Mouse (Mus musculus): ENCODE measurements at regions not wholly inside any gene's neighbourhood (a gene's known extent, or its start where the extent isn't known, plus 50 kb on each side); places are given as distances from the start of the nearest gene placed in this dataset.

GRCm38 (mm10) chr17:4706421-4706820, 287.7 kb upstream of the Arid1b start:
- Histone ChIP-seq H3K4me1 (replicated peaks) (no peaks in the 10 kb centered on the region), H3K9me3 (replicated peaks) (no peaks in the 10 kb centered on the region), H3K27me3 (replicated peaks) (no peaks in the 10 kb centered on the region), H3K9ac (no peak overlapping the region), H3K4me2 (no peak overlapping the region), H3K4me3 (no peak overlapping the region), H3K27ac (ENCODE audit: poor library complexity, severe bottlenecking) (no peak overlapping the region), H3K36me3 (no peaks in the 10 kb centered on the region)
- WGBS = 49% methylated on average over 1 of the region's 1 CpGs
- no peak for ATAC-seq (ENCODE audit: insufficient number of reproducible peaks, low FRiP score)

DNA sequence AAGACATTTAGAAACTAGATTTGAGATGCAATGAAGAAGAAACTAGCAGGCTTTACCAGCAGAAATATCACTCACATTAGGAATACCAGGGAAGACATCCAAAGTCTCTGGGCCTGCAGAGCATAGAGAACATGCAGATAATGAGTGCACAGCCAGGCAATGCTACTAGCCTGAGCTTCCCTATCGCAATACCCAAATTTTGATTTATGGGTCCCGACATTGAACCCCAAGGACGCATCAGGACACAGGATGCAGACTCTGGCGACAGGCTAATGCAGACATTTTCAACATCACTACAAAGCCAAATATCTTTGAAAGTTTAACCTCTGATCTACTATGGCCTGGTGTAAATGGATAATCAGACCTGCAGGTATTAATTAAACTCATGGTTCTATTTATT, 273.1 kb upstream of the Arid1b start:
- no peaks in the 10 kb centered on the region for H3K36me3 ChIP-seq
- H3K27me3 ChIP-seq (replicated peaks) = no peaks in the 10 kb centered on the region
- peaks cover 3% of the 10 kb centered on the region for H3K4me1 ChIP-seq (replicated peaks)
- no peak for ATAC-seq (ENCODE audit: insufficient number of reproducible peaks, low FRiP score)
- no peak overlapping the region for H3K4me3 ChIP-seq
- H3K4me2 ChIP-seq = no peak overlapping the region
- 91% methylated on average over 4 of the region's 4 CpGs for WGBS
- no peak overlapping the region for H3K27ac ChIP-seq (ENCODE audit: poor library complexity, severe bottlenecking)
- no peak overlapping the region for H3K9ac ChIP-seq
- no peaks in the 10 kb centered on the region for H3K9me3 ChIP-seq (replicated peaks)

DNA sequence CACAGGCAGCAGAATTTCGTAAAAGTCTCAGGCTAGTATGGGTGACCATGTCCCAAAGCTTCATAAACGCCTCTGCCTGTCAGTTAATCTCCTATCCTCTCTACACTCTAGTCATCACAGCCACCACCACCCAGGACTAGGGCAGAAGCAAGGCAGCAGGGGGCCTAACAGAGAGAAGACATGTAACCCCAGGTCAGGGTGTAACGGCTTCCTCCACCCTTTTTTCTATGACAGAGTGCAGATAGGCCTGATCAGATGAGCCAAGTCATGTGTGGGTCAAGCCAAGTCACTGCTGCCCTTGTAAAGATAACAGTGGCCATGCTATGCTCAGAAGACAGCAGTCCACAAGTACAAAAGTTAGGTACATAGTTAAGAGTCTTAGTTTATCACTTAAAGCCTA, 270.1 kb upstream of the Arid1b start:
- 65% methylated on average over 3 of the region's 3 CpGs for WGBS

DNA sequence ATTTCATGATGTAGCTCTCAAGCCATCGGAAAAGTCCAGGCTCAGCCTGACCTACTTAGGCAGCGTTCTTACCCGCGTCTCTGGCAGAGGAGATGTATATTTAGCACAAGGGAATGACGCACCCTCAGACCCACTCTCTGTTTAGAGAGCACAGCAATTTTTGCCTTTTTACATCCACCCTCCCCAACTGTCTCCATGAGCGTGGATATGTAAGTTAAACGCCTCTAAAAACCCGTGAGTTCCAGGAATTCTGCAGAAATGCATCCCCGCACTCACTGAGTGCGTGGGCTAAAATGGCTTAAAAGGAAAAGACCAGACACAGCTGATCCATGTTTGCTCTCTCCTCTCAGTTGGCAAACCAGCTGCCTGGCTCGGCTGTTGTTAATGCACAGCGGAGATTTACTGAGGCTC, 267.8 kb upstream of the Arid1b start:
- Histone ChIP-seq H3K9ac (no peak overlapping the region), H3K4me1 (replicated peaks) (peaks cover 16% of the 10 kb centered on the region), H3K27me3 (replicated peaks) (no peaks in the 10 kb centered on the region), H3K27ac (ENCODE audit: poor library complexity, severe bottlenecking) (peak overlapping the region; percentile 51; the same call in 1 of the 2 replicates), H3K4me2 (0 out of 2 replicates have a peak overlapping the region, but pooled peaks have one; percentile 7), H3K9me3 (replicated peaks) (no peaks in the 10 kb centered on the region), H3K36me3 (no peaks in the 10 kb centered on the region), H3K4me3 (no peak overlapping the region)
- no peak for ATAC-seq (ENCODE audit: insufficient number of reproducible peaks, low FRiP score)
- 49% methylated on average over 12 of the region's 12 CpGs for WGBS

More for the DNA sequence above, 270.1 kb upstream of the Arid1b start:
- no peak for ATAC-seq (ENCODE audit: insufficient number of reproducible peaks, low FRiP score)
- H3K9ac ChIP-seq = no peak overlapping the region
- no peak overlapping the region for H3K4me2 ChIP-seq
- no peaks in the 10 kb centered on the region for H3K9me3 ChIP-seq (replicated peaks)
- H3K27me3 ChIP-seq (replicated peaks) = no peaks in the 10 kb centered on the region
- H3K27ac ChIP-seq (ENCODE audit: poor library complexity, severe bottlenecking) = no peak overlapping the region
- no peaks in the 10 kb centered on the region for H3K36me3 ChIP-seq
- peaks cover 7% of the 10 kb centered on the region for H3K4me1 ChIP-seq (replicated peaks)
- no peak overlapping the region for H3K4me3 ChIP-seq

DNA sequence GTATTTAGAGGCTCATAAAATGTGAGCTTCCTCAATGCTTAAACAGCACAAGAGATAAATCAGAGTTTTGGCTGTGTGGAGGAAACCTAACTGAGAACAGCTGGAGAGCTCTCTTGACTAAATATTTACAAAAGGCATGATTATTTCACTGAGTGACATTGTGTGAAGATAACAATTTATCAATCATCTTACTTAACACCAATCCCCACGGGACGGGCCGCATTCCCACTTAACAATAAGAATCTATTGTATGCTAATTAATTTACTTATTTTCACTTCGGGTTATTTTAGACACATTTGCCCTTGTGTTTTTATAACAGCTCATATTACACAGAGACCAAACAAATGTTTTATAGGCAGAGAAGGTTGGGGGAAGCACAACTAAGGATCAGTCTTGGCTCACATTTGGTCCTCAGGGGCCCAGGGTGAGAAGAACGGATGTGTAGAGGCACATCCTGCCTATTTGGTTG, 259.7 kb upstream of the Arid1b start:
- Histone ChIP-seq H3K27ac (ENCODE audit: poor library complexity, severe bottlenecking) (no peak overlapping the region), H3K4me3 (no peak overlapping the region), H3K9me3 (replicated peaks) (no peaks in the 10 kb centered on the region), H3K9ac (no peak overlapping the region), H3K36me3 (no peaks in the 10 kb centered on the region), H3K27me3 (replicated peaks) (no peaks in the 10 kb centered on the region), H3K4me2 (no peak overlapping the region), H3K4me1 (replicated peaks) (peaks cover 11% of the 10 kb centered on the region; the same call in 1 of the 2 replicates)
- WGBS = 50% methylated on average over 5 of the region's 5 CpGs
- ATAC-seq (ENCODE audit: insufficient number of reproducible peaks, low FRiP score) = no peak

GRCm38 (mm10) chr17:4735185-4735584, 258.9 kb upstream of the Arid1b start:
- no peak overlapping the region for H3K9ac ChIP-seq
- peaks cover 11% of the 10 kb centered on the region; the same call in 1 of the 2 replicates for H3K4me1 ChIP-seq (replicated peaks)
- H3K4me3 ChIP-seq = no peak overlapping the region
- no peak overlapping the region for H3K27ac ChIP-seq (ENCODE audit: poor library complexity, severe bottlenecking)
- H3K9me3 ChIP-seq (replicated peaks) = no peaks in the 10 kb centered on the region
- no peak for ATAC-seq (ENCODE audit: insufficient number of reproducible peaks, low FRiP score)
- H3K36me3 ChIP-seq = no peaks in the 10 kb centered on the region
- no peaks in the 10 kb centered on the region for H3K27me3 ChIP-seq (replicated peaks)
- 60% methylated on average over 1 of the region's 1 CpGs for WGBS
- no peak overlapping the region for H3K4me2 ChIP-seq

- Histone ChIP-seq H3K36me3 (no peaks in the 10 kb centered on the region), H3K9ac (no peak overlapping the region), H3K9me3 (replicated peaks) (no peaks in the 10 kb centered on the region), H3K27me3 (replicated peaks) (no peaks in the 10 kb centered on the region), H3K4me3 (no peak overlapping the region), H3K4me1 (replicated peaks) (0 out of 2 replicates have a peak, but pooled peaks cover 3% of the 10 kb centered on the region), H3K27ac (ENCODE audit: poor library complexity, severe bottlenecking) (no peak overlapping the region), H3K4me2 (no peak overlapping the region)
- ATAC-seq (ENCODE audit: insufficient number of reproducible peaks, low FRiP score) = no peak
- 72% methylated on average over 3 of the region's 3 CpGs for WGBS
Observed at GRCm38 (mm10) chr17:4736689-4737088, 257.4 kb upstream of the Arid1b start.

GRCm38 (mm10) chr17:4738717-4739485, 255.2 kb upstream of the Arid1b start:
- H3K9ac ChIP-seq = no peak overlapping the region
- H3K9me3 ChIP-seq (replicated peaks) = no peaks in the 10 kb centered on the region
- 0 out of 2 replicates have a peak, but pooled peaks cover 3% of the 10 kb centered on the region for H3K4me1 ChIP-seq (replicated peaks)
- H3K4me2 ChIP-seq = no peak overlapping the region
- no peaks in the 10 kb centered on the region for H3K36me3 ChIP-seq
- H3K27me3 ChIP-seq (replicated peaks) = no peaks in the 10 kb centered on the region
- no peak overlapping the region for H3K4me3 ChIP-seq
- 9% methylated on average over 7 of the region's 7 CpGs for WGBS
- no peak overlapping the region for H3K27ac ChIP-seq (ENCODE audit: poor library complexity, severe bottlenecking)
- ATAC-seq (ENCODE audit: insufficient number of reproducible peaks, low FRiP score) = no peak

- no peak overlapping the region for H3K9ac ChIP-seq
- no peaks in the 10 kb centered on the region for H3K27me3 ChIP-seq (replicated peaks)
- 0 out of 2 replicates have a peak, but pooled peaks cover 3% of the 10 kb centered on the region for H3K4me1 ChIP-seq (replicated peaks)
- H3K4me2 ChIP-seq = no peak overlapping the region
- H3K36me3 ChIP-seq = no peaks in the 10 kb centered on the region
- no peak overlapping the region for H3K27ac ChIP-seq (ENCODE audit: poor library complexity, severe bottlenecking)
- 25% methylated on average over 5 of the region's 5 CpGs for WGBS
- no peaks in the 10 kb centered on the region for H3K9me3 ChIP-seq (replicated peaks)
- ATAC-seq (ENCODE audit: insufficient number of reproducible peaks, low FRiP score) = no peak
- no peak overlapping the region for H3K4me3 ChIP-seq
Observed at GRCm38 (mm10) chr17:4740784-4741183, 253.3 kb upstream of the Arid1b start.

DNA sequence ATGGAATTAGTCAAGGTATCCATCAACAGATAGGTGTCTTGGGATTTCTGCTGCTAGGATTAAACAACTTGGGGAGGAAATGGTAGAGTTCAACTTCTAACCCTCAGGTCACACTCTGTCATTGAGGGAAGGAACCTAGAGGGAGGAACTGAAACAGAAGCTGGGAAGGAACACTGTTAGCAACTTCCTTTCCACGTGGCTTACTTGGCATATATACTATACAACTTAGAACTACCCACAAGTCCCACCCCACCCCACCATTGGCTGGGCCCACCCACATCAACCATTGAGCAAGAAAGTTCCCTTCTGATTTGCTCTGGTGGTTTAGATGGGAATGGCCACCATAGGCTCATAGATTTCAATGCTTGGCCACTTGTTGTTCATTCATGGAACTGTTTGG, 251.8 kb upstream of the Arid1b start:
- H3K9ac ChIP-seq = no peak overlapping the region
- H3K36me3 ChIP-seq = no peaks in the 10 kb centered on the region
- no peaks in the 10 kb centered on the region for H3K27me3 ChIP-seq (replicated peaks)
- 0 out of 2 replicates have a peak, but pooled peaks cover 3% of the 10 kb centered on the region for H3K4me1 ChIP-seq (replicated peaks)
- no peaks in the 10 kb centered on the region for H3K9me3 ChIP-seq (replicated peaks)
- no peak overlapping the region for H3K27ac ChIP-seq (ENCODE audit: poor library complexity, severe bottlenecking)
- ATAC-seq (ENCODE audit: insufficient number of reproducible peaks, low FRiP score) = no peak
- 73% methylated on average over 1 of the region's 1 CpGs for WGBS
- no peak overlapping the region for H3K4me2 ChIP-seq
- no peak overlapping the region for H3K4me3 ChIP-seq

GRCm38 (mm10) chr17:4762956-4763355, 231.2 kb upstream of the Arid1b start:
- H3K36me3 ChIP-seq = no peaks in the 10 kb centered on the region
- WGBS = 85% methylated on average over 6 of the region's 6 CpGs

More at GRCm38 (mm10) chr17:4762956-4763355, 231.2 kb upstream of the Arid1b start:
- no peak for ATAC-seq (ENCODE audit: insufficient number of reproducible peaks, low FRiP score)
- Histone ChIP-seq H3K4me2 (no peak overlapping the region), H3K9me3 (replicated peaks) (no peaks in the 10 kb centered on the region), H3K4me1 (replicated peaks) (no peaks in the 10 kb centered on the region), H3K4me3 (no peak overlapping the region), H3K27ac (ENCODE audit: poor library complexity, severe bottlenecking) (no peak overlapping the region), H3K27me3 (replicated peaks) (no peaks in the 10 kb centered on the region), H3K9ac (no peak overlapping the region)
